In genomic region chr4:137480191-137480992, GRCm38 (mm10) we compare ENCODE assay signal across 10 mouse cellular contexts. TPM values are rescaled to one million over a fixed set of nuclear protein-coding genes. Genes with fewer than 3 reads are reported as not detected.
DNase-seq lines count a peak whose midpoint lies in the region; ATAC-seq and TF ChIP-seq lines count a peak whose summit lies in the region.
"Had no signal": no experiment of that assay in that cellular context is flagged by ENCODE, and none has a peak within 500 bp of the region (broad histone marks: within the 10 kb centered on the region; RNA-seq: fewer than 3 reads in every experiment).

No protein-coding gene starts in this region.

- peak; percentile 54 for ATAC-seq in intestine, embryonic 16.5 days
- no peak for ATAC-seq in limb, embryonic 15.5 days (ENCODE audit: insufficient number of reproducible peaks, low FRiP score, low TSS enrichment, low read depth)
- ATAC-seq: CD4-positive, CD25-positive, alpha-beta regulatory T cell, adult 4 months; forebrain, embryonic 16.5 days had no signal

- peak overlapping the region; percentile 84 for H3K27ac ChIP-seq in ES-E14 (ENCODE audit: insufficient read depth, low read depth, low read length, poor library complexity, severe bottlenecking)
- peak overlapping the region; percentile 71 for H3K27ac ChIP-seq in intestine, embryonic 16.5 days (ENCODE audit: low read length)
- peak overlapping the region; percentile 61 for H3K27ac ChIP-seq in limb, embryonic 15.5 days

- peak; percentile 92 for DNase-seq in heart, adult 11 months
- no peak for DNase-seq in heart, adult 9 months (ENCODE audit: low spot score in 2 of 2)
- no peak for DNase-seq in ES-E14 (ENCODE audit: low read depth, low spot score)
- DNase-seq in layer of hippocampus, postnatal 14 days (ENCODE audit: low spot score in 2 of 2): no peak
- no peak for DNase-seq in cerebellum, adult 8-10 months
- no peak for DNase-seq in frontal cortex, adult 2 months (ENCODE audit: extremely low spot score in 1 of 2, low spot score in 1 of 2)

- H3K9me3 ChIP-seq in ES-E14 (ENCODE audit: control insufficient read depth, insufficient read depth, low read depth, low read length): no peaks in the 10 kb centered on the region
- H3K9me3 ChIP-seq in intestine, embryonic 16.5 days (ENCODE audit: control insufficient read depth, low read length): no peaks in the 10 kb centered on the region
- H3K9me3 ChIP-seq in limb, embryonic 15.5 days: no peaks in the 10 kb centered on the region

- WGBS in intestine, embryonic 16.5 days: 27% methylated on average over 19 of the region's 19 CpGs
- 25% methylated on average over 19 of the region's 19 CpGs for WGBS in limb, embryonic 15.5 days

- peak overlapping the region; percentile 40 for H3K9ac ChIP-seq in ES-E14 (ENCODE audit: insufficient read depth, low read depth, low read length, poor library complexity, severe bottlenecking)
- H3K9ac ChIP-seq in intestine, embryonic 16.5 days (ENCODE audit: low read depth, low read length): peak overlapping the region; percentile 41
- H3K9ac ChIP-seq in limb, embryonic 15.5 days: 0 out of 2 replicates have a peak overlapping the region, but pooled peaks have one; percentile 14

- peaks cover 3% of the 10 kb centered on the region; the same call in 1 of the 2 replicates for H3K36me3 ChIP-seq in ES-E14 (ENCODE audit: control insufficient read depth, insufficient read depth, low read length, poor library complexity, severe bottlenecking)
- no peaks in the 10 kb centered on the region for H3K36me3 ChIP-seq in intestine, embryonic 16.5 days (ENCODE audit: control insufficient read depth, insufficient read depth, low read length)
- no peaks in the 10 kb centered on the region for H3K36me3 ChIP-seq in limb, embryonic 15.5 days

- no peaks in the 10 kb centered on the region for H3K27me3 ChIP-seq in intestine, embryonic 16.5 days (replicated peaks; ENCODE audit: control insufficient read depth, insufficient read depth, low read length)
- H3K27me3 ChIP-seq in limb, embryonic 15.5 days: no peaks in the 10 kb centered on the region

- peaks cover 31 to 71% of the 10 kb centered on the region in 2 experiments for H3K4me1 ChIP-seq in ES-E14 (ENCODE audit: control insufficient read depth in 2 of 2, insufficient read depth in 2 of 2, low read length in 2 of 2, poor library complexity in 1 of 2)
- peaks cover 88% of the 10 kb centered on the region for H3K4me1 ChIP-seq in intestine, embryonic 16.5 days (ENCODE audit: control insufficient read depth, insufficient read depth, low read length)
- H3K4me1 ChIP-seq in limb, embryonic 15.5 days: peaks cover 94% of the 10 kb centered on the region

- peak overlapping the region; percentile 23 to 25; a peak in 3 of 4 replicates for H3K4me3 ChIP-seq in ES-E14 (ENCODE audit: insufficient read depth in 1 of 2, low read depth in 1 of 2, low read length in 2 of 2, poor library complexity in 1 of 2, severe bottlenecking in 1 of 2)
- 0 out of 2 replicates have a peak overlapping the region, but pooled peaks have one; percentile 4 for H3K4me3 ChIP-seq in intestine, embryonic 16.5 days (ENCODE audit: low read length)
- H3K4me3 ChIP-seq in limb, embryonic 15.5 days: no peak overlapping the region

- in situ Hi-C loops in ES-E14 (cut with MboI; ENCODE audit: low sequenced_read_pairs in 2 of 2, unreplicated experiment in 2 of 2): no loop called here

- H3K4me2 ChIP-seq in intestine, embryonic 16.5 days (ENCODE audit: low read depth, low read length): peak overlapping the region; percentile 46
- no peak overlapping the region for H3K4me2 ChIP-seq in limb, embryonic 15.5 days

TF ChIP-seq in ES-E14, 5 proteins besides CTCF, POLR2A, EP300 and RAD21:
- TF ChIP-seq CHD2 (IDR thresholded peaks at IDR 0.05; ENCODE audit: low read depth, low read length): no peak
- no peak for TF ChIP-seq MAFK (IDR thresholded peaks at IDR 0.05; ENCODE audit: insufficient read depth, low read depth, low read length)
- no peak for TF ChIP-seq ZC3H11A (IDR thresholded peaks at IDR 0.05; ENCODE audit: borderline replicate concordance, low read depth, low read length)
- no peak for TF ChIP-seq ZNF384 (IDR thresholded peaks at IDR 0.05; ENCODE audit: low read depth, low read length)
- TF ChIP-seq HCFC1 (IDR thresholded peaks at IDR 0.05; ENCODE audit: borderline replicate concordance, insufficient read depth, low read length): no peak

RNA-seq across cellular contexts. Expression of gene Hspg2, which starts 11.8 kb away (rescaled TPM):
- total RNA-seq in ES-E14 (2012; rRNA removed): 226 and 278 TPM in 2 replicates
- polyA plus RNA-seq in intestine, embryonic 16.5 days (2015; fragmentation: Nextera tagmentation; extraction: Ambion mirVana): 24.5 TPM in 2 replicates
- 40.6 and 44.5 TPM in 2 replicates for polyA plus RNA-seq in limb, embryonic 15.5 days (2015; fragmentation: Nextera tagmentation; extraction: Ambion mirVana)
- total RNA-seq in layer of hippocampus, postnatal 14 days (2021): 10 to 100 TPM; 11.5 to 17.9 TPM
- polyA plus RNA-seq in frontal cortex, adult 2 months (2012; rRNA removed): 3.5 and 4.0 TPM in 2 replicates
- polyA plus RNA-seq: CD4-positive, CD25-positive, alpha-beta regulatory T cell, adult 4 months had no signal

RNA-seq across cellular contexts. Expression of gene 1700013G24Rik, which starts 27.3 kb away (rescaled TPM):
- not detected in 2 replicates for total RNA-seq in ES-E14 (2012; rRNA removed)
- not detected in 2 replicates for polyA plus RNA-seq in intestine, embryonic 16.5 days (2015; fragmentation: Nextera tagmentation; extraction: Ambion mirVana)
- polyA plus RNA-seq in limb, embryonic 15.5 days (2015; fragmentation: Nextera tagmentation; extraction: Ambion mirVana): 0.23 and 0.40 TPM in 2 replicates
- not detected for total RNA-seq in layer of hippocampus, postnatal 14 days (2021)
- polyA plus RNA-seq in frontal cortex, adult 2 months (2012; rRNA removed): not detected in 2 replicates
- polyA plus RNA-seq: CD4-positive, CD25-positive, alpha-beta regulatory T cell, adult 4 months; forebrain, embryonic 16.5 days had no signal

RNA-seq across cellular contexts. Expression of gene Cela3b, which starts 50.1 kb away (rescaled TPM):
- not detected in 2 replicates for total RNA-seq in ES-E14 (2012; rRNA removed)
- 237 and 402 TPM in 2 replicates for polyA plus RNA-seq in intestine, embryonic 16.5 days (2015; fragmentation: Nextera tagmentation; extraction: Ambion mirVana)
- 0.70 TPM in 1 of 2 replicates, not detected in the other for polyA plus RNA-seq in limb, embryonic 15.5 days (2015; fragmentation: Nextera tagmentation; extraction: Ambion mirVana)
- not detected for total RNA-seq in layer of hippocampus, postnatal 14 days (2021)
- 0.15 TPM in 1 of 2 replicates, not detected in the other for polyA plus RNA-seq in frontal cortex, adult 2 months (2012; rRNA removed)
- polyA plus RNA-seq: CD4-positive, CD25-positive, alpha-beta regulatory T cell, adult 4 months; forebrain, embryonic 16.5 days had no signal

Comparison
In these comparisons a context has a peak if more than half of its experiments do, and no peak if none do; other contexts are left out.
1. RNA of gene Cela3b, which starts 50.1 kb away (polyA plus RNA-seq): 237 to 402 TPM in intestine, embryonic 16.5 days; 0.70 TPM in limb, embryonic 15.5 days and 0.15 TPM in frontal cortex, adult 2 months; every median in the first group is over 100 times any median in the second.
2. Peak in every context shown above with its lines, with median percentiles within 50 percentile points of each other: H3K27ac ChIP-seq and H3K9ac ChIP-seq.